Mouse (Mus musculus) hindbrain, embryonic 12.5 days (tissue): ENCODE measurements around the gene Setd1b. TPM values are rescaled to one million over a fixed set of nuclear protein-coding genes. Genes with fewer than 3 reads are reported as not detected.

Experiments used
- ATAC-seq: fragments of 200-750 bp; cut with Nextera tagmentation; 2 replicates; pipeline ENCODE4 v1.8.0; 2017; ENCODE audit warnings: moderate TSS enrichment; ENCODE audit not compliant: low FRiP score
- H3K27ac ChIP-seq: fragments of 300-500 bp; sonication (generic); 2 replicates; pipeline ENCODE4 v1.5.1; 2016; ENCODE audit warnings: mild to moderate bottlenecking
- H3K27me3 ChIP-seq: fragments of 300-500 bp; sonication (generic); 2 replicates; pipeline ENCODE4 v1.6.1; 2016; ENCODE audit warnings: mild to moderate bottlenecking
- H3K36me3 ChIP-seq: fragments of 300-500 bp; sonication (generic); 2 replicates; pipeline ENCODE4 v1.6.1; 2016; ENCODE audit warnings: mild to moderate bottlenecking
- H3K4me1 ChIP-seq: fragments of 300-500 bp; sonication (generic); 2 replicates; pipeline ENCODE4 v1.6.1; 2016
- H3K4me2 ChIP-seq: fragments of 300-500 bp; sonication (generic); replicated peaks from 2 replicates; pipeline ENCODE4 v1.6.1; 2016; ENCODE audit warnings: mild to moderate bottlenecking
- H3K4me3 ChIP-seq: fragments of 300-500 bp; sonication (generic); 2 replicates; pipeline ENCODE4 v1.5.1; 2016; ENCODE audit warnings: mild to moderate bottlenecking
- H3K9ac ChIP-seq: fragments of 300-500 bp; sonication (generic); 2 replicates; pipeline ENCODE4 v1.6.1; 2016; ENCODE audit warnings: mild to moderate bottlenecking, moderate library complexity
- H3K9me3 ChIP-seq: fragments of 300-500 bp; sonication (generic); replicated peaks from 2 replicates; pipeline ENCODE4 v1.6.1; 2016; ENCODE audit warnings: mild to moderate bottlenecking
- WGBS: fragments of 180-500 bp; shearing (Covaris S2); methylation state at CpG from one replicate; pipeline ENCODE4 v1.1.7; 2016; 5-methylcytosine and 5-hydroxymethylcytosine counted together
- polyA plus RNA-seq: library from polyadenylated mRNA; unstranded; fragments of >200 nt; fragmentation: Nextera tagmentation; extraction: Ambion mirVana; gene quantifications from 2 replicates; pipeline ENCODE4 v1.2.1, GENCODE M21; 2016

The Setd1b gene
- polyA plus RNA-seq, 1 experiment from 2014 or later, result 13.8 TPM

DNA sequence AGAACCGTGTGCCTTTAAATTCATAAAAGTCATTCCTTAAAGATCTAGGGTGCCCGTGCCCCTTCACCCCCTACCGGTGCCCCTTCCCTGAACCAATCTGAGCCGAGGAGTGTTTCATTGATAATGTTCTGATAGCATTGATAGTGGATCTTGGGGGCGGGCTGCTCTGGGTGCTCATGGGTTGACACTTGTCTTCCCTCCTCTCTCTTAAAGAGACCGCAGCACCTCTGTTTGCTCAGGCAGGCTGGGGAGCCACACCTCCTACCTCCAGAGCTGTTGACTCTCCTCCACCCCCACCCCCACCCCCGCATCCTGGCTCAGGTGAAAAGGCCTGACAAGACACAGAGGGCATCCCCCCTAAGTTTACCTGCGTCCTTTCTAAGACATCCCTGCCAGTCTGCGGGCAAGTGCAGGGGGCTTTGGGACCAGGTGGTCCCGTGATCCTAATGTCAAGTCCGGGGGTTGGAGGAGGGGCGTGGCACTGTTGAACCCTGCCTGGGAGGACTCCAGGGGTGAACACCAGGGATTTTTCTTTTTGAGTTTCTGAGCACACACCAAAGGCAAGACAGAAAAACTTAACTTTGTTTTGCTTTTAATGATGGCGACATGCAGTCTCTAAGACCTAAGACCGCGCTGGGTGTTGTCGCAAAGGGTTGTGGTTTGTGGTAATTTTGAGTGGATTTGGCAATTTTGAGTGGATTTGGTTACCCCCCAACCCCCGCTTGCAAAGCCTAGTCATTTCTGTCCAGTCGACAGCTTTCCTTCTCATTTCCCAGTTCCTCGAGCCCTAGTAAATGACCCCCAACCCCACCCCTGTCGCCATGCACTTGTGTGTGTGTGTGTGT, 3.0 kb downstream of the Setd1b start:
- Histone ChIP-seq H3K4me3 (peak overlapping the region; percentile 98), H3K9ac (peak overlapping the region; percentile 100), H3K27ac (0 out of 2 replicates have a peak overlapping the region, but pooled peaks have one; percentile 8), H3K36me3 (peaks cover 32% of the 10 kb centered on the region), H3K9me3 (no peaks in the 10 kb centered on the region), H3K4me1 (peaks cover 56% of the 10 kb centered on the region), H3K4me2 (peak overlapping the region; percentile 100), H3K27me3 (no peaks in the 10 kb centered on the region)
- ATAC-seq, result no peak
- 39% methylated on average over 20 of the region's 20 CpGs for WGBS

GRCm38 (mm10) chr5:123146357-123146756, 4.4 kb downstream of the Setd1b start:
- H3K36me3 ChIP-seq, result peaks cover 41% of the 10 kb centered on the region
- no peak overlapping the region for H3K27ac ChIP-seq
- 0 out of 2 replicates have a peak overlapping the region, but pooled peaks have one; percentile 33 for H3K9ac ChIP-seq
- no peak for ATAC-seq
- H3K27me3 ChIP-seq, result no peaks in the 10 kb centered on the region
- H3K4me3 ChIP-seq, result no peak overlapping the region
- H3K4me1 ChIP-seq, result peaks cover 70% of the 10 kb centered on the region
- WGBS, result 88% methylated on average over 11 of the region's 11 CpGs
- no peak overlapping the region; the same call in 1 of the 2 replicates for H3K4me2 ChIP-seq
- no peaks in the 10 kb centered on the region for H3K9me3 ChIP-seq

DNA sequence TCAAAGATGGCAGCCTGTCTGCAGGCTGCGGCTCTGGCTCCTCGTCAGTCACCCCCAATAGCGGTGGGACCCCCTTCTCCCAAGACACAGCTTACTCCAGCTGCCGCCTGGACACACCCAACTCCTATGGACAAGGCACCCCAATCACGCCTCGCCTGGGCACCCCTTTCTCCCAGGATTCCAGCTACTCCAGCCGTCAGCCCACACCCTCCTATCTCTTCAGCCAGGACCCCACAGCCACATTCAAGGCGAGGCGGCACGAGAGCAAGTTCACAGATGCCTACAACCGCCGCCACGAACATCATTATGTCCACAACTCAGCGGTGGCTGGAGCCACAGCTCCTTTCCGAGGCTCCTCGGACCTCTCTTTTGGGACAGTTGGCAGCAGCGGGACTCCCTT, 5.6 kb downstream of the Setd1b start:
- WGBS, result 84% methylated on average over 17 of the region's 17 CpGs
- 0 out of 2 replicates have a peak overlapping the region, but pooled peaks have one; percentile 13 for H3K9ac ChIP-seq
- H3K9me3 ChIP-seq, result no peaks in the 10 kb centered on the region
- H3K27me3 ChIP-seq, result no peaks in the 10 kb centered on the region
- no peak overlapping the region for H3K27ac ChIP-seq
- no peak overlapping the region for H3K4me2 ChIP-seq
- no peak for ATAC-seq
- no peak overlapping the region for H3K4me3 ChIP-seq
- peaks cover 53% of the 10 kb centered on the region for H3K36me3 ChIP-seq
- H3K4me1 ChIP-seq, result peaks cover 74% of the 10 kb centered on the region

GRCm38 (mm10) chr5:123148073-123148722, 6.2 kb downstream of the Setd1b start:
- Histone ChIP-seq H3K9ac (peak overlapping the region; percentile 36; the same call in 1 of the 2 replicates), H3K27ac (no peak overlapping the region), H3K36me3 (peaks cover 59% of the 10 kb centered on the region), H3K4me1 (peaks cover 74% of the 10 kb centered on the region), H3K4me3 (no peak overlapping the region), H3K4me2 (peak overlapping the region; percentile 62; the same call in 1 of the 2 replicates), H3K27me3 (no peaks in the 10 kb centered on the region), H3K9me3 (no peaks in the 10 kb centered on the region)
- WGBS, result 83% methylated on average over 22 of the region's 25 CpGs
- ATAC-seq, result no peak

GRCm38 (mm10) chr5:123149451-123150400, 7.7 kb downstream of the Setd1b start:
- H3K4me2 ChIP-seq, result peak overlapping the region; percentile 62
- peak overlapping the region; percentile 54 for H3K9ac ChIP-seq
- H3K36me3 ChIP-seq, result peaks cover 74% of the 10 kb centered on the region
- 0 out of 2 replicates have a peak overlapping the region, but pooled peaks have one; percentile 0 for H3K27ac ChIP-seq
- peaks cover 60% of the 10 kb centered on the region for H3K4me1 ChIP-seq
- no peaks in the 10 kb centered on the region for H3K27me3 ChIP-seq
- ATAC-seq, result peak; percentile 83
- WGBS, result 9% methylated on average over 19 of the region's 19 CpGs
- H3K9me3 ChIP-seq, result no peaks in the 10 kb centered on the region
- H3K4me3 ChIP-seq, result peak overlapping the region; percentile 35

DNA sequence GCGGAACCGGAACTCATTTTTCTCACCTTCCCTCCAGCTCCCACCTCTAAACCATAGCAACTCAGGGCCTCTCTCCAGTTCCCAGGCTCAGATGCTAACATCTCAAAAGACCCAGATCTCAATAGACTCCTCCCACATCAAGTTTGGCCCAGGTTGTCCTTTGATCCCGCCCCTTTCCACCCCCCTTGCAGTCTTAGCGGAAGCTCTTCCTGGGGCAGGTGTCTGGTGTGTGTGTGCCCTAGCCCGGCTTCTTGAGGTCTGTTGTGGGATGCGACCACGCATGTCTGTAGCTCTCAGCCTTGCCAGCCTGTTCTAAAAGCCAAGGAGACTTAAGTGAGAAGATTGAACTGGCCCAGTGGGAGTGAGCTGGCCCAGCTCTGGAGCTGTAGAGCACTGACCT, 8.6 kb downstream of the Setd1b start:
- peak overlapping the region; percentile 54 for H3K9ac ChIP-seq

GRCm38 (mm10) chr5:123151077-123151476, 9.1 kb downstream of the Setd1b start:
- H3K27me3 ChIP-seq, result no peaks in the 10 kb centered on the region
- H3K4me2 ChIP-seq, result peak overlapping the region; percentile 62
- peaks cover 47% of the 10 kb centered on the region for H3K4me1 ChIP-seq
- 51% methylated on average over 7 of the region's 7 CpGs for WGBS
- H3K9me3 ChIP-seq, result no peaks in the 10 kb centered on the region
- peaks cover 76% of the 10 kb centered on the region for H3K36me3 ChIP-seq
- no peak for ATAC-seq
- H3K27ac ChIP-seq, result peak overlapping the region; percentile 0; the same call in 1 of the 2 replicates
- peak overlapping the region; percentile 54; the same call in 1 of the 2 replicates for H3K9ac ChIP-seq
- H3K4me3 ChIP-seq, result peak overlapping the region; percentile 35; the same call in 1 of the 2 replicates

More for the DNA sequence above, 8.6 kb downstream of the Setd1b start:
- Histone ChIP-seq H3K27me3 (no peaks in the 10 kb centered on the region), H3K27ac (peak overlapping the region; percentile 0; the same call in 1 of the 2 replicates), H3K36me3 (peaks cover 76% of the 10 kb centered on the region), H3K4me3 (peak overlapping the region; percentile 35), H3K4me2 (peak overlapping the region; percentile 62), H3K9me3 (no peaks in the 10 kb centered on the region), H3K4me1 (peaks cover 51% of the 10 kb centered on the region)
- WGBS, result 49% methylated on average over 7 of the region's 7 CpGs
- ATAC-seq, result no peak

- no peaks in the 10 kb centered on the region for H3K27me3 ChIP-seq
- H3K4me2 ChIP-seq, result no peak overlapping the region
- no peak overlapping the region for H3K9ac ChIP-seq
- no peak overlapping the region for H3K4me3 ChIP-seq
- H3K9me3 ChIP-seq, result no peaks in the 10 kb centered on the region
- peaks cover 41% of the 10 kb centered on the region for H3K4me1 ChIP-seq
- WGBS, result 92% methylated on average over 17 of the region's 19 CpGs
- peaks cover 73% of the 10 kb centered on the region for H3K36me3 ChIP-seq
- ATAC-seq, result no peak
- H3K27ac ChIP-seq, result no peak overlapping the region
Observed at GRCm38 (mm10) chr5:123151707-123152362, 9.8 kb downstream of the Setd1b start.

- H3K4me3 ChIP-seq, result no peak overlapping the region
- 73% methylated on average over 1 of the region's 1 CpGs for WGBS
- H3K36me3 ChIP-seq, result peaks cover 73% of the 10 kb centered on the region
- H3K27me3 ChIP-seq, result no peaks in the 10 kb centered on the region
- ATAC-seq, result no peak
- H3K9ac ChIP-seq, result no peak overlapping the region
- H3K27ac ChIP-seq, result no peak overlapping the region
- no peak overlapping the region for H3K4me2 ChIP-seq
- no peaks in the 10 kb centered on the region for H3K9me3 ChIP-seq
- peaks cover 39% of the 10 kb centered on the region for H3K4me1 ChIP-seq
Observed at GRCm38 (mm10) chr5:123152901-123153300, 10.9 kb downstream of the Setd1b start.

- 66% methylated on average over 7 of the region's 7 CpGs for WGBS
Observed at GRCm38 (mm10) chr5:123155425-123155824, 13.4 kb downstream of the Setd1b start.

GRCm38 (mm10) chr5:123156763-123157162, 14.8 kb downstream of the Setd1b start:
- H3K36me3 ChIP-seq, result peaks cover 84% of the 10 kb centered on the region

More at GRCm38 (mm10) chr5:123155425-123155824, 13.4 kb downstream of the Setd1b start:
- no peak overlapping the region for H3K4me3 ChIP-seq
- H3K4me1 ChIP-seq, result peaks cover 13% of the 10 kb centered on the region
- H3K27me3 ChIP-seq, result no peaks in the 10 kb centered on the region
- H3K9ac ChIP-seq, result no peak overlapping the region
- no peaks in the 10 kb centered on the region for H3K9me3 ChIP-seq
- peaks cover 79% of the 10 kb centered on the region for H3K36me3 ChIP-seq
- ATAC-seq, result 0 out of 2 replicates have a peak, but pooled peaks have one; percentile 32
- H3K4me2 ChIP-seq, result no peak overlapping the region
- H3K27ac ChIP-seq, result no peak overlapping the region

More at GRCm38 (mm10) chr5:123156763-123157162, 14.8 kb downstream of the Setd1b start:
- 86% methylated on average over 12 of the region's 12 CpGs for WGBS
- Histone ChIP-seq H3K9me3 (no peaks in the 10 kb centered on the region), H3K4me2 (no peak overlapping the region), H3K27ac (no peak overlapping the region), H3K4me1 (0 out of 2 replicates have a peak, but pooled peaks cover under 1% of the 10 kb centered on the region), H3K9ac (no peak overlapping the region), H3K27me3 (no peaks in the 10 kb centered on the region), H3K4me3 (no peak overlapping the region)
- no peak for ATAC-seq
